15 mouse cellular contexts compared by ENCODE assay signal in genomic region chr16:38947141-38947879, GRCm38 (mm10). TPM values are rescaled to one million over a fixed set of nuclear protein-coding genes. Genes with fewer than 3 reads are reported as not detected.
DNase-seq lines count a peak whose midpoint lies in the region; ATAC-seq and TF ChIP-seq lines count a peak whose summit lies in the region.
"Had no signal": no experiment of that assay in that cellular context is flagged by ENCODE, and none has a peak within 500 bp of the region (broad histone marks: within the 10 kb centered on the region; RNA-seq: fewer than 3 reads in every experiment).

No protein-coding gene starts in this region.

- 0 out of 2 replicates have a peak, but pooled peaks cover 9% of the 10 kb centered on the region for H3K4me1 ChIP-seq in forebrain, postnatal 0 days (ENCODE audit: insufficient read depth)
- peaks cover 7% of the 10 kb centered on the region; the same call in 1 of the 2 replicates for H3K4me1 ChIP-seq in midbrain, embryonic 15.5 days
- H3K4me1 ChIP-seq: heart, embryonic 15.5 days; liver, embryonic 15.5 days had no signal

- no peak overlapping the region for H3K4me2 ChIP-seq in forebrain, postnatal 0 days (ENCODE audit: low read depth)
- no peak overlapping the region for H3K4me2 ChIP-seq in midbrain, embryonic 15.5 days
- H3K4me2 ChIP-seq: heart, embryonic 15.5 days; liver, embryonic 15.5 days had no signal

- H3K27ac ChIP-seq in forebrain, postnatal 0 days (ENCODE audit: low read depth, low read length), result no peak overlapping the region
- no peak overlapping the region for H3K27ac ChIP-seq in midbrain, embryonic 15.5 days
- H3K27ac ChIP-seq: heart, embryonic 15.5 days; liver, embryonic 15.5 days had no signal

- no peaks in the 10 kb centered on the region for H3K9me3 ChIP-seq in forebrain, postnatal 0 days (ENCODE audit: low read length)
- H3K9me3 ChIP-seq in midbrain, embryonic 15.5 days, result no peaks in the 10 kb centered on the region
- H3K9me3 ChIP-seq: heart, embryonic 15.5 days; liver, embryonic 15.5 days had no signal

- no peak overlapping the region for H3K9ac ChIP-seq in forebrain, postnatal 0 days
- H3K9ac ChIP-seq in midbrain, embryonic 15.5 days, result no peak overlapping the region
- H3K9ac ChIP-seq: heart, embryonic 15.5 days; liver, embryonic 15.5 days had no signal

- no peaks in the 10 kb centered on the region for H3K36me3 ChIP-seq in forebrain, postnatal 0 days (ENCODE audit: insufficient read depth)
- no peaks in the 10 kb centered on the region for H3K36me3 ChIP-seq in midbrain, embryonic 15.5 days (replicated peaks)
- H3K36me3 ChIP-seq: heart, embryonic 15.5 days; liver, embryonic 15.5 days had no signal

- peak; percentile 64 for ATAC-seq in forebrain, postnatal 0 days
- peak; percentile 65; the same call in 1 of the 2 replicates for ATAC-seq in midbrain, embryonic 15.5 days (replicated peaks)
- ATAC-seq: intestine, embryonic 16.5 days had no signal

- TF ChIP-seq CTCF in forebrain, postnatal 0 days (IDR thresholded peaks at IDR 0.05; ENCODE audit: low read depth), result no peak

- DNase-seq in kidney, postnatal 36 days, result peak; percentile 22 to 57
- no peak for DNase-seq in kidney, adult 11 months
- DNase-seq in embryo, embryonic 10.5 days (ENCODE audit: low spot score), result peak; percentile 43
- no peak for DNase-seq in forebrain, postnatal 0 days
- no peak for DNase-seq in layer of hippocampus, adult 18-20 months (ENCODE audit: low spot score in 2 of 2)
- no peak for DNase-seq in right cerebral cortex, postnatal 25 days
- no peak for DNase-seq in urinary bladder, postnatal 25 days (ENCODE audit: low spot score)
- DNase-seq: adrenal gland, postnatal 25 days; cerebellum, adult 9-10 months had no signal

- no peak overlapping the region for H3K4me3 ChIP-seq in forebrain, postnatal 0 days (ENCODE audit: low read depth, low read length)
- H3K4me3 ChIP-seq in midbrain, embryonic 15.5 days, result no peak overlapping the region
- H3K4me3 ChIP-seq: heart, embryonic 15.5 days; liver, embryonic 15.5 days had no signal

- H3K27me3 ChIP-seq in forebrain, postnatal 0 days (ENCODE audit: insufficient read depth, low read length), result no peaks in the 10 kb centered on the region
- H3K27me3 ChIP-seq in midbrain, embryonic 15.5 days (replicated peaks), result no peaks in the 10 kb centered on the region
- H3K27me3 ChIP-seq: heart, embryonic 15.5 days; liver, embryonic 15.5 days had no signal

- WGBS in forebrain, postnatal 0 days, result 47% methylated on average over 7 of the region's 7 CpGs
- 50% methylated on average over 7 of the region's 7 CpGs for WGBS in midbrain, embryonic 15.5 days

RNA-seq across cellular contexts. Expression of gene Igsf11, which starts 54.8 kb away (rescaled TPM):
- 10.8 and 12.2 TPM in 2 replicates for total RNA-seq in forebrain, postnatal 0 days (2014; rRNA removed)
- polyA plus RNA-seq in forebrain, postnatal 0 days (2015; fragmentation: Nextera tagmentation; extraction: Ambion mirVana), result 1.8 and 2.6 TPM in 2 replicates
- 1.8 and 2.4 TPM in 2 replicates for polyA plus RNA-seq in midbrain, embryonic 15.5 days (2015; fragmentation: Nextera tagmentation; extraction: Ambion mirVana)
- 10 to 100 TPM; 46.6 to 47.2 TPM for total RNA-seq in layer of hippocampus, adult 18-20 months (2021)
- total RNA-seq: megakaryocyte progenitor cell, adult 5-6 weeks had no signal
- polyA plus RNA-seq: thymus, postnatal 0 days had no signal

Comparison
In these comparisons a context has a peak if more than half of its experiments do, and no peak if none do; other contexts are left out.
1. DNase-seq: peak in kidney, postnatal 36 days (2 of 2) and embryo, embryonic 10.5 days (single experiment); none in kidney, adult 11 months (single experiment), forebrain, postnatal 0 days (single experiment), layer of hippocampus, adult 18-20 months (0 of 2), right cerebral cortex, postnatal 25 days (single experiment) and urinary bladder, postnatal 25 days (single experiment).